29 mouse cellular contexts compared by ENCODE assay signal in the genomic region with DNA sequence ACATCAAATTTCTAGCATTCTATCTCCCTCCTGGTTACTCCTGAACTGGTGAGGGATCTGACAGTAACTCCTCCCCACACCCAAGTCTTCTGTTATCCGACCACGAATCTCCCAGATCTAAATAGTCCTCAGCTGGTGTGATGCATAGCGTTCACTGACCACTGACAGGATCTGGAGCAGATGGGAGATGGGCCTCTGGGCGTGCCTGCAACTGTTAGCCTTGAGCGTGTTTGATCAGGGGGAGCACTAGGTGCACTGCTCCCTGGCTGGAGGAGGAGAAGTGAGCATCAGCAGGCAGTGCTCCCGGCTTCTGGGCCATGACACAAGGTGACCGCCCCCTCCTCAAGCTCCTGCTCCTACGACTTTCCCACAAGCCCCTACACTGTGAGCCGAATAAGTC. TPM values are rescaled to one million over a fixed set of nuclear protein-coding genes. Genes with fewer than 3 reads are reported as not detected.
A peak's percentile ranks its signal among the peaks of the same experiment; 100 is the strongest.
DNase-seq lines count a peak whose midpoint lies in the region; ATAC-seq and TF ChIP-seq lines count a peak whose summit lies in the region.
"Had no signal": no experiment of that assay in that cellular context is flagged by ENCODE, and none has a peak within 500 bp of the region (broad histone marks: within the 10 kb centered on the region; RNA-seq: fewer than 3 reads in every experiment).

No protein-coding gene starts in this region.

- no peak for TF ChIP-seq CTCF in small intestine, adult 2 months (IDR thresholded peaks at IDR 0.05; ENCODE audit: extremely low read depth, insufficient read length, insufficient replicate concordance, low read depth, low read length)

- WGBS in midbrain, embryonic 11.5 days = 90% methylated on average over 9 of the region's 9 CpGs
- 89% methylated on average over 9 of the region's 9 CpGs for WGBS in midbrain, embryonic 10.5 days
- 67% methylated on average over 9 of the region's 9 CpGs for WGBS in intestine, embryonic 16.5 days
- WGBS in small intestine, adult 2 months = 70% methylated on average over 9 of the region's 9 CpGs

- no peak overlapping the region for H3K4me2 ChIP-seq in midbrain, embryonic 11.5 days
- no peak overlapping the region for H3K4me2 ChIP-seq in intestine, embryonic 16.5 days (ENCODE audit: low read depth, low read length)
- H3K4me2 ChIP-seq: embryonic facial prominence, embryonic 13.5 days; embryonic facial prominence, embryonic 15.5 days; forebrain, embryonic 12.5 days had no signal

- H3K27me3 ChIP-seq in midbrain, embryonic 11.5 days (ENCODE audit: control insufficient read depth, insufficient read depth, low read length) = no peaks in the 10 kb centered on the region
- no peaks in the 10 kb centered on the region for H3K27me3 ChIP-seq in midbrain, embryonic 10.5 days (ENCODE audit: low read depth, poor library complexity, severe bottlenecking)
- no peaks in the 10 kb centered on the region for H3K27me3 ChIP-seq in intestine, embryonic 16.5 days (replicated peaks; ENCODE audit: control insufficient read depth, insufficient read depth, low read length)
- H3K27me3 ChIP-seq in small intestine, adult 2 months (ENCODE audit: control insufficient read depth, insufficient read depth, low read length) = no peaks in the 10 kb centered on the region
- H3K27me3 ChIP-seq: embryonic facial prominence, embryonic 13.5 days; embryonic facial prominence, embryonic 15.5 days; forebrain, embryonic 12.5 days had no signal

- intact Hi-C loops in gastrocnemius, postnatal 36 days (cut with DNase I) = no loop called here

- H3K9me3 ChIP-seq in midbrain, embryonic 11.5 days (ENCODE audit: control insufficient read depth, low read length) = no peaks in the 10 kb centered on the region
- H3K9me3 ChIP-seq in midbrain, embryonic 10.5 days (replicated peaks) = no peaks in the 10 kb centered on the region
- H3K9me3 ChIP-seq in intestine, embryonic 16.5 days (ENCODE audit: control insufficient read depth, low read length) = no peaks in the 10 kb centered on the region
- H3K9me3 ChIP-seq: embryonic facial prominence, embryonic 13.5 days; embryonic facial prominence, embryonic 15.5 days; forebrain, embryonic 10.5 days; forebrain, embryonic 12.5 days had no signal

- H3K27ac ChIP-seq in midbrain, embryonic 11.5 days (ENCODE audit: low read depth, low read length) = no peak overlapping the region
- no peak overlapping the region for H3K27ac ChIP-seq in midbrain, embryonic 10.5 days (replicated peaks)
- no peak overlapping the region for H3K27ac ChIP-seq in intestine, embryonic 16.5 days (ENCODE audit: low read length)
- H3K27ac ChIP-seq in small intestine, adult 2 months (ENCODE audit: insufficient read depth, low read depth, low read length) = 0 out of 2 replicates have a peak overlapping the region, but pooled peaks have one; percentile 26
- H3K27ac ChIP-seq: embryonic facial prominence, embryonic 13.5 days; embryonic facial prominence, embryonic 15.5 days; forebrain, embryonic 10.5 days; forebrain, embryonic 12.5 days had no signal

- peak; percentile 54 for DNase-seq in midbrain, embryonic 11.5 days (ENCODE audit: low spot score, missing footprints)
- no peak for DNase-seq in midbrain, embryonic 10.5 days (ENCODE audit: low spot score)
- DNase-seq in retina, postnatal 1 day = no peak
- no peak for DNase-seq in lung, postnatal 25 days (ENCODE audit: low spot score)
- DNase-seq in gastrocnemius, postnatal 36 days = no peak
- DNase-seq: adrenal gland, adult 2 months; adrenal gland, postnatal 10 days; adrenal gland, postnatal 25 days; cerebellum, adult 11 months; cerebellum, adult 18-20 months; cerebellum, adult 8-10 months; cerebellum, adult 9-11 months; cerebellum, postnatal 14 days; cerebellum, postnatal 36 days; embryo, embryonic 11 days had no signal

- H3K9ac ChIP-seq in midbrain, embryonic 11.5 days (ENCODE audit: low read length) = no peak overlapping the region
- H3K9ac ChIP-seq in intestine, embryonic 16.5 days (ENCODE audit: low read depth, low read length) = no peak overlapping the region
- H3K9ac ChIP-seq: embryonic facial prominence, embryonic 13.5 days; embryonic facial prominence, embryonic 15.5 days; forebrain, embryonic 12.5 days had no signal

- no peaks in the 10 kb centered on the region for H3K4me1 ChIP-seq in midbrain, embryonic 11.5 days (ENCODE audit: control insufficient read depth, insufficient read depth, low read length)
- H3K4me1 ChIP-seq in midbrain, embryonic 10.5 days = peaks cover 4% of the 10 kb centered on the region; the same call in 1 of the 2 replicates
- no peaks in the 10 kb centered on the region for H3K4me1 ChIP-seq in intestine, embryonic 16.5 days (ENCODE audit: control insufficient read depth, insufficient read depth, low read length)
- no peaks in the 10 kb centered on the region for H3K4me1 ChIP-seq in small intestine, adult 2 months (ENCODE audit: control insufficient read depth, insufficient read depth, insufficient read length, low read length)
- H3K4me1 ChIP-seq: embryonic facial prominence, embryonic 13.5 days; embryonic facial prominence, embryonic 15.5 days; forebrain, embryonic 10.5 days had no signal

- ATAC-seq in midbrain, embryonic 11.5 days (ENCODE audit: low FRiP score) = no peak
- ATAC-seq in intestine, embryonic 16.5 days = peak; percentile 58; the same call in 1 of the 2 replicates
- ATAC-seq: forebrain, embryonic 14.5 days had no signal

- no peak for TF ChIP-seq POLR2A in small intestine, adult 2 months (IDR thresholded peaks at IDR 0.05; ENCODE audit: low read depth, low read length)

- no peak overlapping the region for H3K4me3 ChIP-seq in midbrain, embryonic 11.5 days (ENCODE audit: low read depth, low read length)
- H3K4me3 ChIP-seq in midbrain, embryonic 10.5 days = no peak overlapping the region
- no peak overlapping the region for H3K4me3 ChIP-seq in intestine, embryonic 16.5 days (ENCODE audit: low read length)
- H3K4me3 ChIP-seq in small intestine, adult 2 months (ENCODE audit: low read depth, low read length) = no peak overlapping the region
- H3K4me3 ChIP-seq: embryonic facial prominence, embryonic 13.5 days; embryonic facial prominence, embryonic 15.5 days; erythroblast, embryonic 14.5 days; forebrain, embryonic 10.5 days; forebrain, embryonic 12.5 days had no signal

- H3K36me3 ChIP-seq in midbrain, embryonic 11.5 days (ENCODE audit: control insufficient read depth, insufficient read depth, low read length) = no peaks in the 10 kb centered on the region
- H3K36me3 ChIP-seq in midbrain, embryonic 10.5 days = peaks cover 35% of the 10 kb centered on the region
- H3K36me3 ChIP-seq in intestine, embryonic 16.5 days (ENCODE audit: control insufficient read depth, insufficient read depth, low read length) = no peaks in the 10 kb centered on the region
- H3K36me3 ChIP-seq in small intestine, adult 2 months (ENCODE audit: control insufficient read depth, insufficient read depth, low read length) = peaks cover 28% of the 10 kb centered on the region

RNA-seq across cellular contexts. Expression of a gene that starts 6.5 kb away (rescaled TPM):
- 0.08 TPM in 1 of 2 replicates, not detected in the other for polyA plus RNA-seq in midbrain, embryonic 11.5 days (2014; fragmentation: Nextera tagmentation; extraction: Ambion mirVana)
- 0.09 TPM in 1 of 2 replicates, not detected in the other for polyA plus RNA-seq in midbrain, embryonic 10.5 days (2016; fragmentation: Nextera tagmentation; extraction: Ambion mirVana)
- 33.1 and 39.2 TPM in 2 replicates for polyA plus RNA-seq in intestine, embryonic 16.5 days (2015; fragmentation: Nextera tagmentation; extraction: Ambion mirVana)
- polyA plus RNA-seq in small intestine, adult 2 months (2012; rRNA removed) = 39.4 and 90.3 TPM in 2 replicates
- total RNA-seq in gastrocnemius, postnatal 36 days (2021) = not detected
- total RNA-seq: adrenal gland, adult 2 months; adrenal gland, postnatal 10 days; adrenal gland, postnatal 25 days; adrenal gland, postnatal 4 days; common myeloid progenitor, adult 5-6 weeks; ES-E14; MEL had no signal
- polyA plus RNA-seq: adrenal gland, adult 2 months; C2C12; embryonic facial prominence, embryonic 11.5 days; embryonic facial prominence, embryonic 13.5 days; embryonic facial prominence, embryonic 15.5 days; erythroblast, embryonic 14.5 days; forebrain, embryonic 10.5 days; forebrain, embryonic 12.5 days; forebrain, embryonic 14.5 days had no signal

RNA-seq across cellular contexts. Expression of a gene that starts 55.8 kb away (rescaled TPM):
- 87.3 and 91.8 TPM in 2 replicates for polyA plus RNA-seq in midbrain, embryonic 11.5 days (2014; fragmentation: Nextera tagmentation; extraction: Ambion mirVana)
- 73.5 and 81.5 TPM in 2 replicates for polyA plus RNA-seq in midbrain, embryonic 10.5 days (2016; fragmentation: Nextera tagmentation; extraction: Ambion mirVana)
- polyA plus RNA-seq in intestine, embryonic 16.5 days (2015; fragmentation: Nextera tagmentation; extraction: Ambion mirVana) = 34.5 and 36.9 TPM in 2 replicates
- 0.85 and 1.2 TPM in 2 replicates for polyA plus RNA-seq in small intestine, adult 2 months (2012; rRNA removed)
- 1 to 10 TPM; 1.4 to 1.8 TPM for total RNA-seq in gastrocnemius, postnatal 36 days (2021)

Comparison
In these comparisons a context has a peak if more than half of its experiments do, and no peak if none do; other contexts are left out.
1. RNA of a gene that starts 6.5 kb away (polyA plus RNA-seq): 39.4 to 90.3 TPM in small intestine, adult 2 months and 33.1 to 39.2 TPM in intestine, embryonic 16.5 days; 0.08 TPM in midbrain, embryonic 11.5 days and 0.09 TPM in midbrain, embryonic 10.5 days; every median in the first group is over 10 times any median in the second.
2. RNA of a gene that starts 55.8 kb away (polyA plus RNA-seq): 87.3 to 91.8 TPM in midbrain, embryonic 11.5 days, 73.5 to 81.5 TPM in midbrain, embryonic 10.5 days and 34.5 to 36.9 TPM in intestine, embryonic 16.5 days; 0.85 to 1.2 TPM in small intestine, adult 2 months; every median in the first group is over 10 times any median in the second.